Mouse (Mus musculus) embryonic fibroblast, embryonic 13.5 days (primary cell): ENCODE measurements at regions not wholly inside any gene's neighbourhood (a gene's known extent, or its start where the extent isn't known, plus 50 kb on each side); places are given as distances from the start of the nearest gene placed in this dataset.
A peak's percentile ranks its signal among the peaks of the same experiment; 100 is the strongest.

Experiments used
- H3K27ac ChIP-seq: 2 replicates; pipeline ENCODE4 v1.5.1; 2012; ENCODE audit warnings: low read length, control low read depth, inconsistent platforms; ENCODE audit not compliant: insufficient read depth
- H3K4me1 ChIP-seq: 2 replicates; pipeline ENCODE4 v1.6.1; 2011; ENCODE audit warnings: low read length; ENCODE audit not compliant: control insufficient read depth, insufficient read depth
- H3K4me3 ChIP-seq: 2 replicates; pipeline ENCODE4 v1.5.1; 2011; ENCODE audit warnings: mild to moderate bottlenecking, control low read depth, low read length; ENCODE audit not compliant: insufficient read depth
- CTCF ChIP-seq: IDR thresholded peaks from 2 replicates; pipeline ENCODE4 v1.5.1; 2011; ENCODE audit warnings: mild to moderate bottlenecking, control low read depth, low read length, moderate library complexity, borderline replicate concordance; ENCODE audit not compliant: insufficient read depth
- POLR2A ChIP-seq: IDR thresholded peaks from 2 replicates; pipeline ENCODE4 v1.6.1; 2011; ENCODE audit warnings: low read depth, mild to moderate bottlenecking, control low read depth, low read length, moderate library complexity

GRCm38 (mm10) chr16:86888421-86888820 lies 465.6 kb upstream of the N6amt1 start:
- Histone ChIP-seq H3K4me1 (no peaks in the 10 kb centered on the region; the same call in 1 of the 2 replicates), H3K27ac (no peak overlapping the region), H3K4me3 (no peak overlapping the region)
- TF ChIP-seq POLR2A = no peak
- TF ChIP-seq CTCF = no peak

- Histone ChIP-seq H3K4me1 (no peaks in the 10 kb centered on the region; the same call in 1 of the 2 replicates), H3K27ac (no peak overlapping the region; the same call in 1 of the 2 replicates), H3K4me3 (no peak overlapping the region)
- TF ChIP-seq POLR2A (no peak), CTCF (no peak)
Measured at GRCm38 (mm10) chr16:86887605-86888004, 466.4 kb upstream of the N6amt1 start.

GRCm38 (mm10) chr16:86883862-86884261 lies 470.1 kb upstream of the N6amt1 start:
- no peak overlapping the region for H3K27ac ChIP-seq
- H3K4me3 ChIP-seq = no peak overlapping the region
- no peaks in the 10 kb centered on the region; the same call in 1 of the 2 replicates for H3K4me1 ChIP-seq
- TF ChIP-seq POLR2A (no peak), CTCF (no peak)

- no peaks in the 10 kb centered on the region; the same call in 1 of the 2 replicates for H3K4me1 ChIP-seq
- H3K4me3 ChIP-seq = no peak overlapping the region
- TF ChIP-seq CTCF (no peak), POLR2A (no peak)
- peak overlapping the region; percentile 37; the same call in 1 of the 2 replicates for H3K27ac ChIP-seq
Measured at GRCm38 (mm10) chr16:86882529-86882928, 471.5 kb upstream of the N6amt1 start.

GRCm38 (mm10) chr16:86881583-86881982 lies 472.4 kb upstream of the N6amt1 start:
- H3K27ac ChIP-seq = no peak overlapping the region
- no peaks in the 10 kb centered on the region for H3K4me1 ChIP-seq
- no peak for TF ChIP-seq POLR2A
- TF ChIP-seq CTCF = no peak
- no peak overlapping the region for H3K4me3 ChIP-seq

- no peaks in the 10 kb centered on the region for H3K4me1 ChIP-seq
- H3K4me3 ChIP-seq = no peak overlapping the region
- H3K27ac ChIP-seq = no peak overlapping the region
- TF ChIP-seq CTCF (no peak), POLR2A (no peak)
Measured at GRCm38 (mm10) chr16:86860828-86861227, 493.2 kb upstream of the N6amt1 start.

GRCm38 (mm10) chr16:86855891-86856290 lies 498.1 kb upstream of the N6amt1 start:
- H3K27ac ChIP-seq = no peak overlapping the region
- TF ChIP-seq CTCF = no peak
- TF ChIP-seq POLR2A = no peak

GRCm38 (mm10) chr16:86855312-86855711 lies 498.7 kb upstream of the N6amt1 start:
- H3K4me1 ChIP-seq = no peaks in the 10 kb centered on the region
- H3K27ac ChIP-seq = no peak overlapping the region
- no peak overlapping the region for H3K4me3 ChIP-seq
- no peak for TF ChIP-seq POLR2A
- TF ChIP-seq CTCF = no peak

More at GRCm38 (mm10) chr16:86855891-86856290, 498.1 kb upstream of the N6amt1 start:
- Histone ChIP-seq H3K4me3 (no peak overlapping the region), H3K4me1 (no peaks in the 10 kb centered on the region)

GRCm38 (mm10) chr16:86853398-86853797 lies 500.6 kb upstream of the N6amt1 start:
- no peak for TF ChIP-seq CTCF
- TF ChIP-seq POLR2A = no peak
- H3K27ac ChIP-seq = peak overlapping the region; percentile 72
- no peaks in the 10 kb centered on the region for H3K4me1 ChIP-seq
- H3K4me3 ChIP-seq = no peak overlapping the region

- Histone ChIP-seq H3K27ac (peak overlapping the region; percentile 60; the same call in 1 of the 2 replicates), H3K4me1 (no peaks in the 10 kb centered on the region; the same call in none of the 2 replicates), H3K4me3 (no peak overlapping the region)
- TF ChIP-seq POLR2A (no peak), CTCF (no peak)
Measured at GRCm38 (mm10) chr16:86838457-86839337, 515.3 kb upstream of the N6amt1 start.

GRCm38 (mm10) chr16:86827645-86828044 lies 526.3 kb upstream of the N6amt1 start:
- H3K4me1 ChIP-seq = no peaks in the 10 kb centered on the region
- H3K4me3 ChIP-seq = no peak overlapping the region
- H3K27ac ChIP-seq = no peak overlapping the region
- TF ChIP-seq CTCF (no peak), POLR2A (no peak)
